Mouse (Mus musculus) heart, embryonic 11.5 days (tissue): ENCODE measurements around the gene Eri2. TPM values are rescaled to one million over a fixed set of nuclear protein-coding genes. Genes with fewer than 3 reads are reported as not detected.
"Not testable (repeated sequence)": the region's sequence is repeated elsewhere in the genome, so short reads cannot be mapped to it uniquely, and the experiment has no call there.

ENCODE experiments used
- ATAC-seq: fragments of 200-750 bp; cut with Nextera tagmentation; replicated peaks from 2 replicates; pipeline ENCODE4 v1.8.0; 2017; ENCODE audit warnings: moderate library complexity; ENCODE audit not compliant: insufficient number of reproducible peaks, low FRiP score, low TSS enrichment
- H3K27ac ChIP-seq: fragments of 300-500 bp; sonication (generic); 2 replicates; pipeline ENCODE4 v1.5.1; 2014; ENCODE audit warnings: mild to moderate bottlenecking, low read depth, low read length
- H3K27me3 ChIP-seq: fragments of 300-500 bp; sonication (generic); 2 replicates; pipeline ENCODE4 v1.6.1; 2014; ENCODE audit warnings: mild to moderate bottlenecking, low read length, mixed read lengths; ENCODE audit not compliant: control insufficient read depth, insufficient read depth
- H3K36me3 ChIP-seq: fragments of 300-500 bp; sonication (generic); 2 replicates; pipeline ENCODE4 v1.6.1; 2014; ENCODE audit warnings: mild to moderate bottlenecking, low read length, moderate library complexity, mixed read lengths; ENCODE audit not compliant: control insufficient read depth, insufficient read depth
- H3K4me1 ChIP-seq: fragments of 300-500 bp; sonication (generic); 2 replicates; pipeline ENCODE4 v1.6.1; 2014; ENCODE audit warnings: low read length; ENCODE audit not compliant: control insufficient read depth, insufficient read depth
- H3K4me2 ChIP-seq: fragments of 300-500 bp; sonication (generic); 2 replicates; pipeline ENCODE4 v1.6.1; 2014; ENCODE audit warnings: mild to moderate bottlenecking, moderate library complexity
- H3K4me3 ChIP-seq: fragments of 300-500 bp; sonication (generic); 2 replicates; pipeline ENCODE4 v1.5.1; 2014; ENCODE audit warnings: low read depth, low read length
- H3K9ac ChIP-seq: fragments of 300-500 bp; sonication (generic); 2 replicates; pipeline ENCODE4 v1.6.1; 2014; ENCODE audit warnings: mild to moderate bottlenecking, low read depth, low read length, moderate library complexity
- H3K9me3 ChIP-seq: fragments of 300-500 bp; sonication (generic); replicated peaks from 2 replicates; pipeline ENCODE4 v1.6.1; 2016; ENCODE audit warnings: low read length; ENCODE audit not compliant: control insufficient read depth
- WGBS: fragments of 180-500 bp; shearing (Covaris S2); extraction: QIAGEN DNeasy Blood & Tissue Kit; methylation state at CpG from one replicate; pipeline ENCODE4 v1.1.7; 2014; ENCODE audit not compliant: insufficient replicate concordance; 5-methylcytosine and 5-hydroxymethylcytosine counted together
- polyA plus RNA-seq: library from polyadenylated mRNA; unstranded; fragments of >200 nt; fragmentation: Nextera tagmentation; extraction: Ambion mirVana; gene quantifications from 2 replicates; pipeline ENCODE4 v1.2.1, GENCODE M21; 2014

Eri2 gene
- polyA plus RNA-seq, 1 experiment from 2014 or later, result 16.3 TPM

- H3K4me2 ChIP-seq, result no peak within 1 kb of the TSS
- no peaks in the 10 kb centered on the region for H3K9me3 ChIP-seq
- no peak within 1 kb of the TSS for H3K4me3 ChIP-seq
- no peaks in the 10 kb centered on the region for H3K27me3 ChIP-seq
- no peak for ATAC-seq
- no peak within 1 kb of the TSS for H3K27ac ChIP-seq
- no peaks in the 10 kb centered on the region for H3K4me1 ChIP-seq
- no peaks in the 10 kb centered on the region for H3K36me3 ChIP-seq
- H3K9ac ChIP-seq, result no peak within 1 kb of the TSS
- 63% methylated on average over 11 of the region's 11 CpGs for WGBS
These were observed 33.3 kb downstream of the Eri2 start, which contains the start of gene Acsm3 for GRCm38 (mm10) chr7:119760527-119760951. Gene Acsm3 (plus strand): TSS chr7:119760923.

DNA sequence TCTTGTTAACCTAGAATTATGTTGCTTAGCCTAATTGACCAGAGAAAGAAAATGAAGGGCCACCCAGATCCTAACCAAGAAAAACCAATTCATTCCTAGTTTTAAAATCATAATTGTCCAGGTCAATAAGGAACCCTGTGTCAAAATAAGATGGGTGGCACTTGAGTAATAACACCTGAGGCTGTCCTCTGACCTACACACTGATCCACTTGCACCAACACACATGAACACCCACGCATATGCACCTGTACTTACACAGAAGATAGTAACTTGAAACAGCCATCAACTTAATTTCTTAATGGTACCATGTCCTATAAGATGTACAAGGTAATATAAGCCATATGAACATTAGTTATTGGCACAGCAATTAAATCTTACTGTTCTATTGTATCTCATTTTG lies 40.2 kb downstream of the Eri2 start:
- Histone ChIP-seq H3K9me3 (no peaks in the 10 kb centered on the region), H3K27me3 (no peaks in the 10 kb centered on the region), H3K27ac (no peak overlapping the region), H3K9ac (no peak overlapping the region), H3K36me3 (no peaks in the 10 kb centered on the region), H3K4me2 (no peak overlapping the region), H3K4me1 (no peaks in the 10 kb centered on the region), H3K4me3 (no peak overlapping the region)
- WGBS, result 68% methylated on average over 1 of the region's 1 CpGs
- no peak for ATAC-seq

GRCm38 (mm10) chr7:119749942-119750341 lies 43.9 kb downstream of the Eri2 start:
- H3K9me3 ChIP-seq, result no peaks in the 10 kb centered on the region
- no peak overlapping the region for H3K4me3 ChIP-seq
- no peak overlapping the region for H3K4me2 ChIP-seq
- H3K27ac ChIP-seq, result no peak overlapping the region
- no peak overlapping the region for H3K9ac ChIP-seq
- ATAC-seq, result no peak
- H3K4me1 ChIP-seq, result no peaks in the 10 kb centered on the region
- no peaks in the 10 kb centered on the region for H3K36me3 ChIP-seq
- no peaks in the 10 kb centered on the region for H3K27me3 ChIP-seq
- 43% methylated on average over 2 of the region's 2 CpGs for WGBS

DNA sequence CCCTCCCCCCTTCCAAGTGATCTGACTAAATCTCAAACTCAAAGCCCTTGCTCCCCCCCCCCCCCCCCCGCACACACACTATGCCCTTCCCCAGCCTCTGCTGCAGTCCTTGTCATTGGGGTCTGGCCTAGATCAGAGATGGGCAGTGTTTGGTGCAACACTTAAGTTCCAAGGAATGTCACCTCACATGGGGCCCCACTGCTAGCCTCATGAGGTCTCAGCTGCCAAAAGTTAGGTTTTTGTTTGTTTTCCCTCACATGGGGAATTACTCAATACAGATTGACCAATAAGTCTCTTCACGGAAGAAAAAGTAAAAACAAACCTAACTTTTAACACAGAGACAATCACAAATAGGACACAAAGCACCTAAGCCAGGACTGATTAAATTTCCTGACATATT lies 45.1 kb downstream of the Eri2 start:
- Histone ChIP-seq H3K4me3 (no peak overlapping the region), H3K9ac (no peak overlapping the region), H3K9me3 (no peaks in the 10 kb centered on the region), H3K36me3 (no peaks in the 10 kb centered on the region), H3K4me1 (no peaks in the 10 kb centered on the region), H3K4me2 (no peak overlapping the region), H3K27ac (no peak overlapping the region), H3K27me3 (no peaks in the 10 kb centered on the region)
- ATAC-seq, result no peak
- WGBS, result 61% methylated on average over 1 of the region's 2 CpGs

GRCm38 (mm10) chr7:119745869-119746268 lies 48.0 kb downstream of the Eri2 start:
- H3K4me3 ChIP-seq, result no peak overlapping the region
- H3K27ac ChIP-seq, result no peak overlapping the region
- no peak overlapping the region for H3K4me2 ChIP-seq
- no peaks in the 10 kb centered on the region for H3K4me1 ChIP-seq
- H3K36me3 ChIP-seq, result no peaks in the 10 kb centered on the region
- H3K27me3 ChIP-seq, result no peaks in the 10 kb centered on the region
- no peak for ATAC-seq
- H3K9ac ChIP-seq, result no peak overlapping the region
- no peaks in the 10 kb centered on the region for H3K9me3 ChIP-seq
- WGBS, result 83% methylated on average over 1 of the region's 1 CpGs

GRCm38 (mm10) chr7:119744321-119744720 lies 49.5 kb downstream of the Eri2 start:
- ATAC-seq, result no peak

DNA sequence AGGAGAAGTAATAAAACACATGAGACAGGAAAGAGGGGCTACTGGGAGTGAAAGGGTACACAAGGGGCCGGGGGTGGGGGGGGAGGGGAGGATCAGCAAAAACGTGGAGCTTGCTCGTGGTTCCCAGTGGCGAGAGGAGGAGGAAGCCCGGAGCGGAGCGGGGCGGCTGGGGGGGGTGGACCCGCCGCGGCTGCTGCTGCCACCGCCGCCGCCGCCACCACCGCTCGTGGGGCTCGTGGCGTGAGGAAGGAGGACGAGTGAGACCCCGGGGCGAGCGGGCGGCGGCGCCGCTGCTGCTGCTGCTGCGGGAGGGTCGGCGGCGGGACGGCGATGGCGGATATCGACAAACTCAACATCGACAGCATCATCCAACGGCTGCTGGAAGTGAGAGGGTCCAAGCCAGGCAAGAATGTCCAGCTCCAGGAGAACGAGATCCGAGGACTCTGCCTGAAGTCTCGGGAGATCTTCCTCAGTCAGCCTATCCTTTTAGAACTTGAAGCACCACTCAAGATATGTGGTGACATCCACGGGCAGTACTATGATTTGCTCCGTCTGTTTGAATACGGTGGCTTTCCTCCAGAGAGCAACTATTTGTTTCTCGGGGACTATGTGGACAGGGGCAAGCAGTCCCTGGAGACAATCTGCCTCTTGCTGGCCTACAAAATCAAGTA lies 53.9 kb downstream of the Eri2 start:
- not testable (repeated sequence) for H3K9me3 ChIP-seq, H3K27me3 ChIP-seq, H3K4me1 ChIP-seq, H3K27ac ChIP-seq, H3K9ac ChIP-seq, H3K36me3 ChIP-seq
- Histone ChIP-seq H3K4me3 (peak overlapping the region; percentile 40), H3K4me2 (peak overlapping the region; percentile 55)
- 0 out of 2 replicates have a peak, but pooled peaks have one; percentile 22 for ATAC-seq
- WGBS, result under 1% methylated on average over 18 of the region's 44 CpGs

More at GRCm38 (mm10) chr7:119744321-119744720, 49.5 kb downstream of the Eri2 start:
- Histone ChIP-seq H3K27ac (no peak overlapping the region), H3K9ac (0 out of 2 replicates have a peak overlapping the region, but pooled peaks have one; percentile 30), H3K4me1 (no peaks in the 10 kb centered on the region), H3K4me3 (peak overlapping the region; percentile 22; the same call in 1 of the 2 replicates), H3K4me2 (peak overlapping the region; percentile 57), H3K27me3 (no peaks in the 10 kb centered on the region), H3K36me3 (no peaks in the 10 kb centered on the region), H3K9me3 (no peaks in the 10 kb centered on the region)
- WGBS, result 6% methylated on average over 34 of the region's 34 CpGs

DNA sequence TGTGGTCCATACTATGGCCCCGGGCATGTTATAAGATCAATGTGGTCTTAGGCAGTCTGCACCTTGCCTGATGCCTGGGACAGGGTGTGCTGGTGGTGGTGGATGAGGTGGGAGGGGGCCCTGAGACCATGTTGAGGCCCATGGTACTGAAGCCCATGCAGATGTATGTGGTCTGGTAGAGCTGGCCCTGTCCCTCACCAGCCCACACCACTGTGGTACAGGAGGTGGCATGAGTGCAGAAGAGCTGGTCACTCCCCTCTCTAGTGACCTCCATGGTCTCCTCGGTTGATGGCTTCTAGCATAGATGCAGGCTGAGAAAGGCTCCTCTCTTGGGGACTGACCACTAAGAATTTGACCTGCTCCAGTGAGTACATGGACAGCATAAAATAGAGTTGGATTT lies 55.0 kb downstream of the Eri2 start:
- Histone ChIP-seq H3K27ac (no peak overlapping the region), H3K4me2 (no peak overlapping the region), H3K36me3 (no peaks in the 10 kb centered on the region), H3K27me3 (no peaks in the 10 kb centered on the region), H3K4me1 (no peaks in the 10 kb centered on the region), H3K4me3 (no peak overlapping the region), H3K9me3 (no peaks in the 10 kb centered on the region), H3K9ac (no peak overlapping the region)
- peak; percentile 26; the same call in 1 of the 2 replicates for ATAC-seq
- 77% methylated on average over 2 of the region's 2 CpGs for WGBS

DNA sequence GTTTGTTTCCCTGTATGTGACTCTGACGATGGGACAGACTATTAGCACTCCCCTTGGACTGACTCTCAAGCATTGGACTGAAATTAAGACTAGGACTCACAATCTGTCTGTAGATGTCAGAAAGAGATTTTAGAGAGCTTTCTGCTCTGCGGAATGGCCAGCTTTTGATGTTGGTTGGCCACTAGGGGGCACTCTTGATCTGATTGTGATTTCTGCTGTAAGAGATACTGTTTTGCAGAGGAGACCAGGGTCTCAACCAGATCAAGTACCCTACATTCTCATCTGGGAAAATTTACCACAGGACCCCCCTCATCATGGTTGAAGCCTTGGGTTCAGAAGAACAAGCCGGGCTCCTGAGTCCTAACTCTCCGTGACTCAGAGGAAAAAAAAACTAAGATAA lies 62.6 kb downstream of the Eri2 start:
- H3K4me1 ChIP-seq, H3K4me2 ChIP-seq, H3K27ac ChIP-seq, H3K4me3 ChIP-seq, H3K9ac ChIP-seq, H3K9me3 ChIP-seq, H3K36me3 ChIP-seq, H3K27me3 ChIP-seq, ATAC-seq: not testable (repeated sequence)
- 84% methylated on average over 4 of the region's 4 CpGs for WGBS
